Mouse (Mus musculus) hindbrain, embryonic 11.5 days (tissue): Measurements from ENCODE around the gene Mmp24. TPM values are rescaled to one million over a fixed set of nuclear protein-coding genes. Genes with fewer than 3 reads are reported as not detected.

Experiments used
- ATAC-seq: fragments of 200-750 bp; cut with Nextera tagmentation; 2 replicates; pipeline ENCODE4 v1.8.0; 2017; ENCODE audit warnings: mild to moderate bottlenecking, moderate TSS enrichment, moderate library complexity; ENCODE audit not compliant: low FRiP score
- DNase-seq: peaks from one replicate; pipeline ENCODE4 v3.0.0-alpha.2; 2015; ENCODE audit warnings: low spot score
- H3K27ac ChIP-seq: fragments of 300-500 bp; sonication (generic); 2 replicates; pipeline ENCODE4 v1.5.1; 2014; ENCODE audit warnings: mild to moderate bottlenecking, low read depth, low read length
- H3K27me3 ChIP-seq: fragments of 300-500 bp; sonication (generic); 2 replicates; pipeline ENCODE4 v1.6.1; 2014; ENCODE audit warnings: mild to moderate bottlenecking, low read length, moderate library complexity, mixed read lengths; ENCODE audit not compliant: control insufficient read depth, insufficient read depth
- H3K36me3 ChIP-seq: fragments of 300-500 bp; sonication (generic); 2 replicates; pipeline ENCODE4 v1.6.1; 2014; ENCODE audit warnings: mild to moderate bottlenecking, low read length, moderate library complexity, mixed read lengths; ENCODE audit not compliant: control insufficient read depth, insufficient read depth
- H3K4me1 ChIP-seq: fragments of 300-500 bp; sonication (generic); replicated peaks from 2 replicates; pipeline ENCODE4 v1.6.1; 2014; ENCODE audit warnings: low read length, mixed read lengths; ENCODE audit not compliant: control insufficient read depth, insufficient read depth
- H3K4me2 ChIP-seq: fragments of 300-500 bp; sonication (generic); replicated peaks from 2 replicates; pipeline ENCODE4 v1.6.1; 2014; ENCODE audit warnings: mild to moderate bottlenecking, low read depth, low read length
- H3K4me3 ChIP-seq: fragments of 300-500 bp; sonication (generic); 2 replicates; pipeline ENCODE4 v1.5.1; 2014; ENCODE audit warnings: low read depth, low read length
- H3K9ac ChIP-seq: fragments of 300-500 bp; sonication (generic); 2 replicates; pipeline ENCODE4 v1.6.1; 2014; ENCODE audit warnings: low read depth, low read length
- H3K9me3 ChIP-seq: fragments of 300-500 bp; sonication (generic); 2 replicates; pipeline ENCODE4 v1.6.1; 2016; ENCODE audit warnings: low read length; ENCODE audit not compliant: control insufficient read depth
- WGBS: fragments of 180-500 bp; shearing (Covaris S2); extraction: QIAGEN DNeasy Blood & Tissue Kit; methylation state at CpG from one replicate; pipeline ENCODE4 v1.1.7; 2014; 5-methylcytosine and 5-hydroxymethylcytosine counted together
- polyA plus RNA-seq: library from polyadenylated mRNA; unstranded; fragments of >200 nt; fragmentation: Nextera tagmentation; extraction: Ambion mirVana; gene quantifications from 2 replicates; pipeline ENCODE4 v1.2.1, GENCODE M21; 2014

Mmp24 gene
- polyA plus RNA-seq, 1 experiment from 2014 or later = 3.2 TPM

DNA sequence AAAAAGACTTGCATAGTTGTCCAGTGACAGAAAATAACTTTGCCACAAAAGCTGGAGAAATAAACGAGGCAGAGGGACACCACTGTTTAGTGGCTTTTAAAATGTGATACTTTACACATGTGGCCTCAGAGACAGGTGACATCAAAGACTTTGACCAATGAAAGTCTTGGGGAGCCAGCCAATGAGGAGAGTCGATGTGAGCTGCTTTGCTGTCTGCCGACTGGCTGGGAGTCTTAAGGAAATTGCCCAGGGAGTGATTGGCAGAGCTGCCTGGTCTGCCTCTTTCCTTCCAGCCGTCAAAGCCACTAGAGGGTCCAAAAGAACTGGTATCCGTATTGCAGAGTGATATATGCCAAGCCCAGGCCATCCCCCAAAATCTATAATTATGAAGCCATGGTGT is 39.7 kb downstream of the Mmp24 start:
- H3K4me3 ChIP-seq = no peak overlapping the region
- H3K4me1 ChIP-seq = no peaks in the 10 kb centered on the region
- no peaks in the 10 kb centered on the region for H3K36me3 ChIP-seq
- no peak overlapping the region for H3K4me2 ChIP-seq
- DNase-seq (no peak), ATAC-seq (no peak)
- no peaks in the 10 kb centered on the region for H3K9me3 ChIP-seq
- 35% methylated on average over 5 of the region's 5 CpGs for WGBS
- H3K9ac ChIP-seq = no peak overlapping the region
- no peak overlapping the region for H3K27ac ChIP-seq
- H3K27me3 ChIP-seq = no peaks in the 10 kb centered on the region

DNA sequence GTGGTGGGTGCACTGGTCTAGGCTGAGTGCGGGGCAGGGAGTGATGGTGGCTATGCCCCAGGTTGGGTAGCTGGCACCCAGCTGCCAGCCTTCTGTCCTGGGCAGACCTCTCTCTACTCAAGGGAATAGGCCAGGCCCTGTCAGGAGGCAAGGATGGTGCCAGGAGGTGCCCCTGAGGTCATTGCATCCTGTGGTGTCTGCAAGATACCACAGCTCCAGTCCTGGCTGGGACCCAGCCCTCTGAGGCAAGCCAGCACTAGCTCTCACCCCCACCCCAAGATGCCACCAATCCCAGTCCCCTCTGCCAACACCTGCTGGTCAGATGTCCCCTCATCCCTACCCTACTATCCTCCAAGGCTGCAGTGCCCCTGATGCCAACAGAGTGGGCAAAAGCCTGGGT is 41.0 kb downstream of the Mmp24 start:
- H3K4me1 ChIP-seq = no peaks in the 10 kb centered on the region
- DNase-seq = no peak
- H3K27me3 ChIP-seq = no peaks in the 10 kb centered on the region
- H3K4me3 ChIP-seq = no peak overlapping the region
- no peak overlapping the region for H3K4me2 ChIP-seq
- 100% methylated on average over 1 of the region's 1 CpGs for WGBS
- H3K9me3 ChIP-seq = no peaks in the 10 kb centered on the region
- no peak for ATAC-seq
- no peak overlapping the region for H3K9ac ChIP-seq
- H3K36me3 ChIP-seq = peaks cover 4% of the 10 kb centered on the region; the same call in 1 of the 2 replicates
- no peak overlapping the region for H3K27ac ChIP-seq

DNA sequence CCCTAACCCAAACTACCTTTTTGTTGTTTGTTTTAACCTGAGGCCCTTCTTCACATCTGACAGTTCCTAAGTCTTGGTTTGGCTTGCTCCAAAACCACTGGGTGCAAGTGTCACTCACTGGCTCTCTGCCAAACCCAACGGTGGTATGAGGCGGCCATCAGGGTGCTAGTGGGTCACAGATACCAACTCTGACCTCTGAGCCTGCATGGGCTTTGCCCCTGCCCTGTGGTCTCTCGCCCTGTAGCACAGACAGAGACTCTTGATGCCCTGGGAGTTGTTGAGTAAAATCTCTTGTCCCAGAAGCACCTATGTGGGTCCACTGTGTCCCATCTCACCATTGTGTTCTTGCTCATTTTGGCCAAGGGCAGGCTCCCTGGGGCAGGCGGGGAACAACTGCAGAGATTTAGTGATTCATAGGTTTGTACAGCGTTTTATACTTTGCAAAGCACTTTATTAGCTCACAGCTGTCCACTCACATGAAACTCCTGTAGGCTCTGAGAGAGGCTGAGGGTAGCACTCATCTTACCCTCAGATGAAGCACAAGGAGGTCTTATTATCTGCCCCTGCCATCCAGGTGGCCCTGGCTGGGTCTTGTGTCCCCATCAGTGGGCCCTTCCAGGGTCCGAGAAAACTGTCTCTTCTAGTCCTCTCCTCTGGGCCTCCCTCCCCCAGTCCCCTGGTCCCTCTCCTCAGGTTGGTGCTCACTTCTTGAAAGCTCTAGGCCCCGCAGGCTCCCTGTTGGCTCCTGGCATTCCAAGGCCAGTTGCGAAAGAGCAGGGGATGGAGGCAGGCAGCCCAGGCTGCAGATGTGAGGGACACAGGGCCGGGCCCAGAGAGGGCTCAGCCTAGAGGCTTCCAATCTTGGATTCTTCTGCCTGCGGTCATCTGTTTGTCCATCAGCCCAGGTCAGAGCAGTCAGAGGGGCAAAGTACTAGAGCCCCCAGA is 42.4 kb downstream of the Mmp24 start:
- no peaks in the 10 kb centered on the region for H3K27me3 ChIP-seq
- WGBS = 87% methylated on average over 10 of the region's 10 CpGs
- peaks cover 8% of the 10 kb centered on the region; the same call in 1 of the 2 replicates for H3K36me3 ChIP-seq
- H3K4me2 ChIP-seq = no peak overlapping the region; the same call in 1 of the 2 replicates
- ATAC-seq (no peak), DNase-seq (no peak)
- H3K4me1 ChIP-seq = no peaks in the 10 kb centered on the region
- no peak overlapping the region for H3K4me3 ChIP-seq
- no peak overlapping the region for H3K27ac ChIP-seq
- H3K9me3 ChIP-seq = no peaks in the 10 kb centered on the region
- peak overlapping the region; percentile 15; the same call in 1 of the 2 replicates for H3K9ac ChIP-seq

DNA sequence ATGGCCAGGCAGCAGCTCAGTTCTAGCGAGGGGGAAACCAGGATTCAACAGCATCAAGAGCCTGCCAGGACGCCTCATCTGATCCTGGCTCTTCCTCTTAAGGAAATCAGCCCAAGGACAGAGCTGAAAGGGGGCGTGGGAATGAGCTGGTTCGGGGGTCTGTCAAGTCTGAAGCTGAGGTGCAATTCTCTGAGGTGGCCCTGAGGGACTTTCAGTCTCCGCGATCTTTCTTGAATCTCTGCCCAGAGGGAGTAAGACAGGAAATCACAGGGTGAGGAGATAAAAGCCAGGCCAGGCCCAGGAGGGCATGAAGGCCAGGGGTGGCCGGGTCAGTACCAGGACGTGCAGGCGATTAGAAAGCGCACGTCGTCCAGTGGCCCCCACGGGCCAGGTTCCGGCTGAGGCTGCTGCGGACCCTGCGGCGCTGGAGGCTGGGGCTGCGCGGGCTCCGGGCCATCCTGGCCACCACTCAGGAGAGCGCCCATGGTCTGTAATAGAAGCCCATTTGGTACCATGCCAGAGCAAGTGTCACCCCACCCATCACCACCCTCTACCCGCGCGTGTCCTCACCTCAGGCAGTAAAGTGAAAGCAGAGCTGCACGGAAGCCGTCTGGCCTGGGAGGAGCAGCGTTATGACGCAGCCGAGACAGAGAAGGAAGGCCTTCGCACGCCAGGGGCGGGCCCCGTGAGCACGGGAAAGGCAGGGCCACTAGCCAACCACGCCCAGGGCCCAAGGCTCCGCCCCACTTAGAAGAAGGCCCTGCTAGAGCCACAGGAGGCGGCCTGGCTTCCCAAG is 43.7 kb downstream of the Mmp24 start:
- H3K9me3 ChIP-seq = no peaks in the 10 kb centered on the region
- H3K4me3 ChIP-seq = peak overlapping the region; percentile 51
- DNase-seq (peak; percentile 91), ATAC-seq (peak; percentile 96)
- H3K27ac ChIP-seq = peak overlapping the region; percentile 58
- peak overlapping the region; percentile 81 for H3K4me2 ChIP-seq
- H3K27me3 ChIP-seq = no peaks in the 10 kb centered on the region
- WGBS = 4% methylated on average over 37 of the region's 37 CpGs
- peaks cover 10% of the 10 kb centered on the region for H3K36me3 ChIP-seq
- peak overlapping the region; percentile 75 for H3K9ac ChIP-seq
- no peaks in the 10 kb centered on the region for H3K4me1 ChIP-seq

DNA sequence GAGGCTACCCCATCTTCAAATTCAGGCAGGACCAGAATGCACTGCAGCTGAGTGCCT is 44.1 kb downstream of the Mmp24 start, which contains the start of gene BC029722:
Gene BC029722, minus strand, starts transcription at position 35 of the 57 bp plus-strand sequence.
- DNase-seq (no peak), ATAC-seq (no peak)
- Histone ChIP-seq H3K9me3 (no peaks in the 10 kb centered on the region), H3K27me3 (no peaks in the 10 kb centered on the region), H3K36me3 (peaks cover 10% of the 10 kb centered on the region), H3K4me2 (peak within 1 kb of the TSS; percentile 81), H3K9ac (peak within 1 kb of the TSS; percentile 75), H3K4me1 (no peaks in the 10 kb centered on the region), H3K27ac (peak within 1 kb of the TSS; percentile 58), H3K4me3 (peak within 1 kb of the TSS; percentile 51)

DNA sequence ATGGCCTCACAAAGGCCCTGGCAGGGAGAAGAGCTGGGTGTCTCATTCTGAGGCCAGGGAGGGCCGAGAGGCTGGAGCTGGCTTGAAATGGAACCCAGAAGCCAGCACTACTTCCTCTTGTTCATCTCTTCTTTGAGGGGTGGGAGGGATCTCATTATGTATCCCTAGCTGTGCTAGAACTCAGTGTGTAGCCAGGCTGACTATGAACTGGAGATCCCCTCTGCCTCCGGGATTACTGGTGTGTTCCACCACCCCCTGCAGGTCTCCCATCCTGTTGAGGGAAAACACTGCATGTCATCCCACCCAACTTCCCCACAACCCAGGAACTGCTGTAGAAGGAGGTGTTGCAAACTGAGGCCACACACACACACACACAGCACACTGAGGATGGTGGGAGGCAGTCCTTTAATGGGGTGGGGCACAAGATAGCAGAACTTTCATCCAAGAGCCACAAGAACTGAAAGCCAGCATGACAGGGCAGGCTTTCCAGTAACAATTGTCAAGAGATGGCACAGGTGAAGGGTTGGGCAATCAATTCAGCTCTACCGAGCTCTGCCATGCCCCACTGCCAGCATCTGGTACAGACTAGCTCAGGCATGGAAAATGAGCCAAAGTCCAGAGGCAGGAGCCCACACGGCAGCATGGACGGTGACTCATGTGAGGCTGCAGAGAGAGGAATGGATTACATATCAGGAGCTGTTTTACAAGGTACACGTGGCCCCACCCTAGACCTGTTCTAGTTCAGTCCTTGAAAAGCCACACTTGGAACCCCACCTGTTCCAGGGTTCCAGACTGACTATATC is 44.5 kb downstream of the Mmp24 start:
- 64% methylated on average over 6 of the region's 6 CpGs for WGBS
- DNase-seq = no peak
- Histone ChIP-seq H3K27ac (peak overlapping the region; percentile 58), H3K4me2 (peak overlapping the region; percentile 81; the same call in 1 of the 2 replicates), H3K9me3 (no peaks in the 10 kb centered on the region), H3K4me3 (peak overlapping the region; percentile 51; the same call in 1 of the 2 replicates), H3K4me1 (no peaks in the 10 kb centered on the region), H3K36me3 (peaks cover 10% of the 10 kb centered on the region), H3K9ac (peak overlapping the region; percentile 75), H3K27me3 (no peaks in the 10 kb centered on the region)
- peak; percentile 46; the same call in 1 of the 2 replicates for ATAC-seq

DNA sequence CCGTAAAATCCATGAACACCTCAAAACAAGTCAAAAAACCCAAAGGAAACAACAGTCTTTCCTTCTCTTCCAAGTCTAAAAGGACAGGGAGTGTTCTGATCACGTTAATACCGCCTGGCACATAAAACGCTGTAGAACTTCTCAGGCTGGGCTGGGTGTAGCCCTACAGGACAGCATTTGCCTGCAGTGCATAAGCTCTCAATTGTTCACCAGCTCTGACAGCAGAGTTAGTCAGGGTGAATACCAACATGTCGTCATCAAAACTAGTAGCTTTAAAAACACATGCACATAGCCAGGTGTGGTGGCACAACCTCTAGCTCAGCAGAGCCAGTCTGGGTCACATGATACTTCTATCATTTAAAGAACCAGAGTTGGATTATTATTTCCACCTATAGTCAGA is 45.6 kb downstream of the Mmp24 start:
- Histone ChIP-seq H3K27me3 (no peaks in the 10 kb centered on the region), H3K4me1 (no peaks in the 10 kb centered on the region), H3K9ac (no peak overlapping the region), H3K4me3 (no peak overlapping the region), H3K36me3 (peaks cover 10% of the 10 kb centered on the region), H3K9me3 (no peaks in the 10 kb centered on the region), H3K4me2 (no peak overlapping the region), H3K27ac (no peak overlapping the region)
- ATAC-seq = no peak
- WGBS = 92% methylated on average over 5 of the region's 5 CpGs
- no peak for DNase-seq

DNA sequence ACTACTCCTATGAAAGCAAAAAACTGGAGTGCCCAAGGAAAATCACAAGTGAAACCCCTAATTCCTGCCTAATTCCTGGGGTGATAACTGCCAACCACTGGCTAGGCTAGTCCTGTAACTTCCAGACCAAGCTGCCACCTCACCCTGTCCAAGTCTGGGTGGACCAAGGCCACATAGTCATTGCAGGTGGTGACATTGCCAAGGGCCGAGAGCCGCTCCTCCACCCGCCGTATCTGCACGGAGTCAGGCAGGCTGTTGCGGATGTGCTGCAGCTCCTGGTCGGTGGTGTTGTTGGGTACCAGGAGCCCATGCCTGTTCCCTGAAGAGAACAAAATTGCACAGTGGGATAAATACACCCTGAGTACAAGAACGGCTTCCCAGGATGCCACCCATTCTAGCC is 48.6 kb downstream of the Mmp24 start:
- Histone ChIP-seq H3K9me3 (no peaks in the 10 kb centered on the region), H3K4me2 (no peak overlapping the region), H3K4me3 (no peak overlapping the region), H3K27me3 (no peaks in the 10 kb centered on the region), H3K36me3 (peaks cover 10% of the 10 kb centered on the region), H3K4me1 (peaks cover 3% of the 10 kb centered on the region), H3K9ac (no peak overlapping the region), H3K27ac (no peak overlapping the region)
- WGBS = 100% methylated on average over 8 of the region's 8 CpGs
- ATAC-seq (no peak), DNase-seq (no peak)
